Mouse (Mus musculus): ENCODE measurements around the gene Numbl.

Numbl gene

GRCm38 (mm10) chr7:27235726-27236125 is 22.5 kb upstream of the Numbl start:
- TF ChIP-seq GATA4 (IDR thresholded peaks at IDR 0.05; ENCODE audit: insufficient replicate concordance, low read length): no peak

GRCm38 (mm10) chr7:27237527-27237926 is 20.7 kb upstream of the Numbl start:
- no peak for TF ChIP-seq GATA4 (IDR thresholded peaks at IDR 0.05; ENCODE audit: insufficient replicate concordance, low read length)

- TF ChIP-seq GATA4 (IDR thresholded peaks at IDR 0.05; ENCODE audit: insufficient replicate concordance, low read length): no peak
These were observed 19.7 kb upstream of the Numbl start for GRCm38 (mm10) chr7:27238568-27238967.

GRCm38 (mm10) chr7:27243211-27243610 is 15.0 kb upstream of the Numbl start:
- no peak for TF ChIP-seq GATA4 (IDR thresholded peaks at IDR 0.05; ENCODE audit: insufficient replicate concordance, low read length)

- no peak for TF ChIP-seq GATA4 (IDR thresholded peaks at IDR 0.05; ENCODE audit: insufficient replicate concordance, low read length)
These were observed 9.1 kb upstream of the Numbl start for GRCm38 (mm10) chr7:27249146-27249545.

GRCm38 (mm10) chr7:27249928-27250327 is 8.3 kb upstream of the Numbl start:
- no peak for TF ChIP-seq GATA4 (IDR thresholded peaks at IDR 0.05; ENCODE audit: insufficient replicate concordance, low read length)

- no peak for TF ChIP-seq GATA4 (IDR thresholded peaks at IDR 0.05; ENCODE audit: insufficient replicate concordance, low read length)
These were observed 6.3 kb upstream of the Numbl start for GRCm38 (mm10) chr7:27251946-27252345.

- no peak for TF ChIP-seq GATA4 (IDR thresholded peaks at IDR 0.05; ENCODE audit: insufficient replicate concordance, low read length)
These were observed 2.5 kb upstream of the Numbl start for GRCm38 (mm10) chr7:27255721-27256120.

- TF ChIP-seq GATA4 (IDR thresholded peaks at IDR 0.05; ENCODE audit: insufficient replicate concordance, low read length): no peak
These were observed 984 bp upstream of the Numbl start for GRCm38 (mm10) chr7:27257046-27257851.

- TF ChIP-seq GATA4 (IDR thresholded peaks at IDR 0.05; ENCODE audit: insufficient replicate concordance, low read length): no peak
These were observed 405 bp upstream of the Numbl start for GRCm38 (mm10) chr7:27257852-27258204.

- TF ChIP-seq GATA4 (IDR thresholded peaks at IDR 0.05; ENCODE audit: insufficient replicate concordance, low read length): no peak
These were observed 1.1 kb downstream of the Numbl start for GRCm38 (mm10) chr7:27259271-27259721.

GRCm38 (mm10) chr7:27259771-27260170 is 1.5 kb downstream of the Numbl start:
- no peak for TF ChIP-seq GATA4 (IDR thresholded peaks at IDR 0.05; ENCODE audit: insufficient replicate concordance, low read length)

GRCm38 (mm10) chr7:27260856-27261255 is 2.6 kb downstream of the Numbl start:
- no peak for TF ChIP-seq GATA4 (IDR thresholded peaks at IDR 0.05; ENCODE audit: insufficient replicate concordance, low read length)

- no peak for TF ChIP-seq GATA4 (IDR thresholded peaks at IDR 0.05; ENCODE audit: insufficient replicate concordance, low read length)
These were observed 3.7 kb downstream of the Numbl start for GRCm38 (mm10) chr7:27261888-27262287.

- TF ChIP-seq GATA4 (IDR thresholded peaks at IDR 0.05; ENCODE audit: insufficient replicate concordance, low read length): no peak
These were observed 6.5 kb downstream of the Numbl start for GRCm38 (mm10) chr7:27264761-27265160.

- TF ChIP-seq GATA4 (IDR thresholded peaks at IDR 0.05; ENCODE audit: insufficient replicate concordance, low read length): no peak
These were observed 8.4 kb downstream of the Numbl start for GRCm38 (mm10) chr7:27266515-27267128.

Measured in liver, adult (tissue).